1 mouse cellular context compared by ENCODE assay signal in genomic region chr11:69368356-69369214, GRCm38 (mm10).
A peak's percentile ranks its signal among the peaks of the same experiment; 100 is the strongest.
TF ChIP-seq lines count a peak whose summit lies in the region.

No protein-coding gene starts in this region.

TF ChIP-seq in MEL, 35 proteins besides CTCF, POLR2A, EP300 and RAD21 (continued from another document):
- 0 out of 2 replicates have a peak, but pooled peaks have one; percentile 23 for TF ChIP-seq UBTF (IDR thresholded peaks at IDR 0.05; ENCODE audit: borderline replicate concordance, insufficient read depth, low read depth, low read length)
- TF ChIP-seq HCFC1 (IDR thresholded peaks at IDR 0.05; ENCODE audit: low read depth, low read length) = no peak
- no peak for TF ChIP-seq JUND (IDR thresholded peaks at IDR 0.05; ENCODE audit: low read depth, low read length)
- TF ChIP-seq MEF2A (IDR thresholded peaks at IDR 0.05; ENCODE audit: extremely low read depth, insufficient replicate concordance, low read depth, low read length, poor library complexity, severe bottlenecking) = no peak
- no peak for TF ChIP-seq CHD1 (IDR thresholded peaks at IDR 0.05; ENCODE audit: low read depth, low read length)
- no peak for TF ChIP-seq MAFK (IDR thresholded peaks at IDR 0.05; ENCODE audit: borderline replicate concordance, low read depth, low read length)
- TF ChIP-seq MAX (IDR thresholded peaks at IDR 0.05; ENCODE audit: low read length) = 0 out of 2 replicates have a peak, but pooled peaks have one; percentile 9
- no peak for TF ChIP-seq POLR2AphosphoS2 (IDR thresholded peaks at IDR 0.05; ENCODE audit: low read length)
- no peak for TF ChIP-seq BHLHE40 (IDR thresholded peaks at IDR 0.05; ENCODE audit: borderline replicate concordance, low read depth, low read length)
- TF ChIP-seq SIN3A (IDR thresholded peaks at IDR 0.05; ENCODE audit: low read length) = no peak
- TF ChIP-seq TCF12 (IDR thresholded peaks at IDR 0.05; ENCODE audit: low read depth, low read length) = 0 out of 2 replicates have a peak, but pooled peaks have one; percentile 4
- no peak for TF ChIP-seq ZKSCAN1 (IDR thresholded peaks at IDR 0.05; ENCODE audit: low read depth, low read length)
- no peak for TF ChIP-seq TBP (IDR thresholded peaks at IDR 0.05; ENCODE audit: low read depth, low read length)
- 0 out of 2 replicates have a peak, but pooled peaks have one; percentile 33 for TF ChIP-seq ZMIZ1 (IDR thresholded peaks at IDR 0.05; ENCODE audit: low read depth, low read length)
- no peak for TF ChIP-seq GATA1 (IDR thresholded peaks at IDR 0.05; ENCODE audit: low read depth, low read length)
- no peak for TF ChIP-seq E2F4 (IDR thresholded peaks at IDR 0.05; ENCODE audit: borderline replicate concordance, low read depth, low read length)
- no peak for TF ChIP-seq ZC3H11A (IDR thresholded peaks at IDR 0.05; ENCODE audit: low read depth, low read length)
- TF ChIP-seq SMC3 (IDR thresholded peaks at IDR 0.05; ENCODE audit: low read depth, low read length) = no peak
- peak; percentile 31; the same call in 1 of the 2 replicates for TF ChIP-seq NELFE (IDR thresholded peaks at IDR 0.05; ENCODE audit: low read depth, low read length)
- TF ChIP-seq KAT2A (conservative IDR thresholded peaks at IDR 0.05; ENCODE audit: low read depth, low read length) = no peak
- peak; percentile 29; the same call in 1 of the 2 replicates for TF ChIP-seq NRF1 (IDR thresholded peaks at IDR 0.05; ENCODE audit: insufficient read depth, low read depth, low read length, poor library complexity, severe bottlenecking)
- no peak for TF ChIP-seq MYB (IDR thresholded peaks at IDR 0.05; ENCODE audit: low read depth, low read length)
- TF ChIP-seq GABPA (IDR thresholded peaks at IDR 0.05; ENCODE audit: low read depth, low read length) = no peak
- TF ChIP-seq ZNF384 (IDR thresholded peaks at IDR 0.05; ENCODE audit: low read depth, low read length) = no peak
